Mouse (Mus musculus) thymus, adult 2 months (tissue): Measurements from ENCODE around the gene Sash3. TPM values are rescaled to one million over a fixed set of nuclear protein-coding genes. Genes with fewer than 3 reads are reported as not detected.

ENCODE experiments used
- DNase-seq: peaks from one replicate; pipeline ENCODE4 v3.0.0; 2021
- H3K27ac ChIP-seq: fragments of 200-500 bp; 2 replicates; pipeline ENCODE4 v1.5.1; 2012; ENCODE audit warnings: low read length, control low read depth; ENCODE audit not compliant: control insufficient read depth, insufficient read depth
- H3K27me3 ChIP-seq: fragments of 200-500 bp; 2 replicates; pipeline ENCODE4 v1.6.1; 2012; ENCODE audit warnings: mild to moderate bottlenecking, low read length, moderate library complexity, mixed read lengths; ENCODE audit not compliant: control insufficient read depth, insufficient read depth
- H3K36me3 ChIP-seq: fragments of 200-500 bp; 2 replicates; pipeline ENCODE4 v1.6.1; 2012; ENCODE audit warnings: mild to moderate bottlenecking, low read length, moderate library complexity; ENCODE audit not compliant: control insufficient read depth, insufficient read depth
- H3K4me1 ChIP-seq: fragments of 200-500 bp; replicated peaks from 2 replicates; pipeline ENCODE4 v1.6.1; 2012; ENCODE audit warnings: low read length; ENCODE audit not compliant: control insufficient read depth, insufficient read depth
- H3K4me3 ChIP-seq: fragments of 200-500 bp; 2 replicates; pipeline ENCODE4 v1.5.1; 2012; ENCODE audit warnings: mild to moderate bottlenecking, low read length, control low read depth, moderate library complexity; ENCODE audit not compliant: control insufficient read depth, insufficient read depth
- CTCF ChIP-seq: fragments of 200-500 bp; IDR thresholded peaks from 2 replicates; pipeline ENCODE4 v1.5.1; 2012; ENCODE audit warnings: mild to moderate bottlenecking, control low read depth, low read length, moderate library complexity, borderline replicate concordance; ENCODE audit not compliant: control insufficient read depth, poor library complexity, insufficient read depth; ENCODE audit errors: extremely low read depth
- POLR2A ChIP-seq: fragments of 200-500 bp; IDR thresholded peaks from 2 replicates; pipeline ENCODE4 v1.6.1; 2012; ENCODE audit warnings: mild to moderate bottlenecking, low read length, control low read depth, moderate library complexity; ENCODE audit not compliant: control insufficient read depth, poor library complexity, insufficient read depth; ENCODE audit errors: extremely low read depth
- WGBS: fragments of 180-500 bp; shearing (Covaris S2); methylation state at CpG from one replicate; pipeline ENCODE4 v1.1.7; 2018; 5-methylcytosine and 5-hydroxymethylcytosine counted together
- polyA plus RNA-seq: library from polyadenylated mRNA; depleted of rRNA; stranded (reverse); fragments of >200 nt; gene quantifications from 2 replicates; pipeline ENCODE4 v1.2.3, GENCODE M21; 2012; rRNA removed

Gene Sash3
- 311 and 314 TPM in 2 replicates for polyA plus RNA-seq

- TF ChIP-seq POLR2A (no peak), CTCF (no peak)
- Histone ChIP-seq H3K27me3 (no peaks in the 10 kb centered on the region), H3K4me3 (peak within 1 kb of the TSS; percentile 93), H3K27ac (peak within 1 kb of the TSS; percentile 95), H3K36me3 (peaks cover 22% of the 10 kb centered on the region), H3K4me1 (peaks cover 27% of the 10 kb centered on the region)
- 3% methylated on average over 4 of the region's 4 CpGs for WGBS
- peak; percentile 77 for DNase-seq
Observed at GRCm38 (mm10) chrX:48146262-48146661, at the start of gene Sash3. Gene Sash3, plus strand, starts transcription at chrX:48146436.

- 52% methylated on average over 8 of the region's 8 CpGs for WGBS
- peaks cover 18% of the 10 kb centered on the region for H3K4me1 ChIP-seq
- TF ChIP-seq POLR2A: no peak
- TF ChIP-seq CTCF: no peak
- H3K27me3 ChIP-seq: no peaks in the 10 kb centered on the region
- H3K36me3 ChIP-seq: no peaks in the 10 kb centered on the region
- no peak overlapping the region for H3K4me3 ChIP-seq
- peak overlapping the region; percentile 75 for H3K27ac ChIP-seq
- no peak for DNase-seq
Observed at GRCm38 (mm10) chrX:48096580-48096979, 49.7 kb upstream of the Sash3 start.

GRCm38 (mm10) chrX:48098470-48099129, 47.6 kb upstream of the Sash3 start:
- Histone ChIP-seq H3K4me1 (peaks cover 18% of the 10 kb centered on the region), H3K27me3 (no peaks in the 10 kb centered on the region), H3K27ac (peak overlapping the region; percentile 84), H3K36me3 (no peaks in the 10 kb centered on the region), H3K4me3 (no peak overlapping the region)
- WGBS: 48% methylated on average over 9 of the region's 9 CpGs
- DNase-seq: peak; percentile 54
- no peak for TF ChIP-seq CTCF
- TF ChIP-seq POLR2A: no peak

- peak; percentile 11 for DNase-seq
- no peak for TF ChIP-seq CTCF
- TF ChIP-seq POLR2A: no peak
- WGBS: 63% methylated on average over 1 of the region's 1 CpGs
Observed at GRCm38 (mm10) chrX:48099871-48100270, 46.4 kb upstream of the Sash3 start.

GRCm38 (mm10) chrX:48103256-48103655, 43.0 kb upstream of the Sash3 start:
- H3K36me3 ChIP-seq: no peaks in the 10 kb centered on the region
- DNase-seq: no peak
- WGBS: 94% methylated on average over 3 of the region's 3 CpGs
- H3K27ac ChIP-seq: no peak overlapping the region
- TF ChIP-seq POLR2A (no peak), CTCF (no peak)
- H3K4me3 ChIP-seq: no peak overlapping the region
- H3K4me1 ChIP-seq: peaks cover 5% of the 10 kb centered on the region
- no peaks in the 10 kb centered on the region for H3K27me3 ChIP-seq

More at GRCm38 (mm10) chrX:48099871-48100270, 46.4 kb upstream of the Sash3 start:
- Histone ChIP-seq H3K4me3 (no peak overlapping the region), H3K27me3 (no peaks in the 10 kb centered on the region), H3K36me3 (no peaks in the 10 kb centered on the region), H3K4me1 (peaks cover 18% of the 10 kb centered on the region), H3K27ac (no peak overlapping the region)

- no peaks in the 10 kb centered on the region for H3K36me3 ChIP-seq
- no peaks in the 10 kb centered on the region for H3K4me1 ChIP-seq
- TF ChIP-seq POLR2A: no peak
- TF ChIP-seq CTCF: no peak
- no peak overlapping the region for H3K4me3 ChIP-seq
- WGBS: 94% methylated on average over 7 of the region's 7 CpGs
- no peak overlapping the region for H3K27ac ChIP-seq
- H3K27me3 ChIP-seq: no peaks in the 10 kb centered on the region
- no peak for DNase-seq
Observed at GRCm38 (mm10) chrX:48104736-48105441, 41.3 kb upstream of the Sash3 start.
